In the genomic region with DNA sequence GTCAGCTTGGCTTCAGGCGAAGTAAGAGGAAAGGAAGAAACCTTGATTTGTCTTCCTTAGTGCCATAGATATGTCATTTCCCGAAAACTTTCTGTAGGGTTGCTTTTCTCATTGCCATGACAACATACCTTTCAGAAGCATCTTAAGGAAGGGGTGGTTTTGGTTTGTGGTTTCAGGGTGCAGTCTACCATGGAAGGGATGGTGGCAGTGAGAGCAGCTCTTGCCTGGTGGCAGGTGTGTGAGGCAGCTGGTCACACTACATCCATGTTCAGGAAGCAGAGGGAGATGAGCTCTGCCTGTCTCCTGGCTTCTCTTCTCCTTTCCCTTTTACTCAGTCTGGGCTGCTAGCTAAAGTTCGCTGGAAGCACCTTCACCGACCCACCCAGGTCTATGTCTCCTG, we compare ENCODE assay signal across 21 mouse cellular contexts.
"Had no signal": no experiment of that assay in that cellular context is flagged by ENCODE, and none has a peak within 500 bp of the region (broad histone marks: within the 10 kb centered on the region; RNA-seq: fewer than 3 reads in every experiment).

No protein-coding gene starts in this region.

- H3K4me3 ChIP-seq: liver, embryonic 13.5 days; liver, embryonic 15.5 days; lung, embryonic 15.5 days; megakaryocyte, embryonic 14.5 days; midbrain, embryonic 13.5 days; myocyte; neural tube, embryonic 13.5 days; neural tube, embryonic 15.5 days had no signal

- H3K36me3 ChIP-seq: liver, embryonic 13.5 days; liver, embryonic 15.5 days; lung, embryonic 15.5 days; midbrain, embryonic 13.5 days; neural tube, embryonic 13.5 days; neural tube, embryonic 15.5 days had no signal

- H3K9ac ChIP-seq: liver, embryonic 13.5 days; liver, embryonic 15.5 days; liver, postnatal 0 days; lung, embryonic 15.5 days; midbrain, embryonic 13.5 days; neural tube, embryonic 13.5 days; neural tube, embryonic 15.5 days had no signal

- H3K27me3 ChIP-seq: liver, embryonic 13.5 days; liver, embryonic 15.5 days; lung, embryonic 15.5 days; midbrain, embryonic 13.5 days; neural tube, embryonic 13.5 days; neural tube, embryonic 15.5 days had no signal

- ATAC-seq: liver, postnatal 0 days; lung, postnatal 0 days; midbrain, embryonic 13.5 days; midbrain, embryonic 16.5 days had no signal

- H3K4me2 ChIP-seq: liver, embryonic 13.5 days; liver, embryonic 15.5 days; lung, embryonic 15.5 days; midbrain, embryonic 11.5 days; midbrain, embryonic 13.5 days; neural tube, embryonic 13.5 days; neural tube, embryonic 15.5 days had no signal

- H3K4me1 ChIP-seq: liver, embryonic 13.5 days; liver, embryonic 15.5 days; lung, embryonic 15.5 days; megakaryocyte, embryonic 14.5 days; midbrain, embryonic 13.5 days; neural tube, embryonic 13.5 days; neural tube, embryonic 15.5 days had no signal

- DNase-seq: liver, embryonic 13.5 days; liver, postnatal 0 days; lung, adult 2 months; lung, postnatal 14 days; lung, postnatal 36 days; retina, postnatal 1 day; right cerebral cortex, adult 18-20 months; right cerebral cortex, postnatal 25 days; thymus, adult 18-20 months; thymus, postnatal 36 days had no signal

- H3K27ac ChIP-seq: liver, embryonic 13.5 days; liver, embryonic 15.5 days; lung, embryonic 15.5 days; macrophage; midbrain, embryonic 13.5 days; neural tube, embryonic 13.5 days; neural tube, embryonic 15.5 days had no signal

- H3K9me3 ChIP-seq: liver, embryonic 13.5 days; liver, embryonic 15.5 days; lung, embryonic 15.5 days; megakaryocyte, embryonic 14.5 days; midbrain, embryonic 13.5 days; neural tube, embryonic 13.5 days; neural tube, embryonic 15.5 days had no signal
